Mouse (Mus musculus): Measurements from ENCODE around the gene Rnf217. TPM values are rescaled to one million over a fixed set of nuclear protein-coding genes. Genes with fewer than 3 reads are reported as not detected.

Gene Rnf217
- total RNA-seq, 2 experiments from 2014 or later: 11.5 to 12.9 TPM

DNA sequence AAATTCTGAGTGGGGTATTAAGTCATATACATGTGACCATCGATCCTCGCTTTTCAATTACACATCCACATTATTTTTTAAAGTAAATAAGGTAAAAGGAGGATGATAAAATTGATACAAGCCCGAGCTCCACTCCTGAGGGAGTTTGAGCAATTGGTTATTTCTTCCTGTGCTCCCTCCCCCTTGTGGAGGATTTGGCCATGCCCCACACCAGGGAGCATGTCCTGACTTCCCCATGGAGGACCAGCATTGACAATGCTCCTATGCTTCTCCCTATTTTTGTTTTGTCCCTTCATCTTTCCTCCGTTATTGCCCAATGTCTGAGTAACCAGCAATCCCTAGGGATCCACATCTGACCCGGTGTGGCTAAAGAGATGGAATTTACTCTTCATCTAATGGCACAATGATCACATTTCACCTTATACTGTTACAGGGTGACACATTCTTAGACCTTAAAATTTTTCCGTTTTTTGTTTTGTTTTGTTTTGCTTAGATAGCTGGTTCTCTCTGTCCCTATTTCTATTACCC lies 53.5 kb downstream of the Rnf217 start:
- DNase-seq (ENCODE audit: low spot score in 2 of 2): no peak

DNA sequence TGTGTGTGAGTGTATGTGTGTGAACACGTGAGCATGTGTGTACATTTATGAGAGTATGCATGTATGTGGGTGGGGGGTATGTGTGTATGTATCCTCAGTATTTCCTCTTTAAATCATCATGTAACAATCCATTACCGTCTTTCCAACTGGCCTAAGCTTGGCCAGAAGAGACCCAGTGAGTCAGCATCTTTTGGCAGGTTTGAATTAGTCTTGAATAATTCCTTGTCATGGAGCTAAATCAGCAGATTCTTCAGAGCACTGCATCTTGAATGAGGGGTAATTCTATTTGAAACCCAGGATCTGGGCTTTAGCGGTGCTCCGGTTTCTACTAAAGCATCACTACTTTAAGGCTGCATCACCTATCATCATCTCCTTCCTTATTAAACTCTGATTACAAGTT lies 55.7 kb downstream of the Rnf217 start:
- DNase-seq (ENCODE audit: low spot score in 2 of 2): no peak

DNA sequence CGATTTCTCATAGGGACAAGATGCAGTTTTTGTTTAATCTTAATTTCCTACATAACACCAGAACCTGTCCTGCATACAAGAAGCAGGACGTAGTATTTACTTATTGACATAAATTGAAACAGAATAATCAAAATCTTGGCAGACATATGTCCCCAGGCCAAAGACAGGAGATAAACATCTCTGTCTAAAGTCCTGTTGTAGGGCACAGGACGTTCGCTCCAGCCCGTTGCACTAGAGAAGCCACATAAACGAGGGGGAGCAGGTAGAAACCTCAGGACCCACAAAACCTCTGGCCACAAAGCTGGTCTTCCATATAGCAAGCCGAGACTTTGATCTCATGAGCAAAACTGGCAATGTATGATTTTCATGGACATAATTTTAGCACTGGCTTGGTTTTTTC lies 57.1 kb downstream of the Rnf217 start:
- no peak for DNase-seq (ENCODE audit: low spot score in 2 of 2)

DNA sequence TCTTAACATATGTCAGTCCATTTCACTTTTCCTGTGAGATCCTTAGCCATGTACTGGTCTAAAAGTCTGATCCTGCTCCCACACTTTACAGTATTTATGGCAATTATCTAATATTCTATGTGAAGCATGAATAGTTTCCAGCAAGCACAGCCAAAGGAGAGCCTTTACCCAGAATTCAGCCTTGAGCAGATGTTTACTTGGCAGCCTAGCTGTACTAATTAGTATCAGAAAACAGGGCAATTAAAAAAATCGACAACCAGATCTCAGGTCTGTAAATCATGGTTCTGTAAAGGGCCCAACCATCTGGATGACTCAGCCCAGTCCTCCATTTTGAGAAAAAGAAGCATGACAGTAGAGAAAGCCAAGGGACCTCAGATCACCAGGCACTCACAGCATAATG lies 57.6 kb downstream of the Rnf217 start:
- no peak for DNase-seq (ENCODE audit: low spot score in 2 of 2)

DNA sequence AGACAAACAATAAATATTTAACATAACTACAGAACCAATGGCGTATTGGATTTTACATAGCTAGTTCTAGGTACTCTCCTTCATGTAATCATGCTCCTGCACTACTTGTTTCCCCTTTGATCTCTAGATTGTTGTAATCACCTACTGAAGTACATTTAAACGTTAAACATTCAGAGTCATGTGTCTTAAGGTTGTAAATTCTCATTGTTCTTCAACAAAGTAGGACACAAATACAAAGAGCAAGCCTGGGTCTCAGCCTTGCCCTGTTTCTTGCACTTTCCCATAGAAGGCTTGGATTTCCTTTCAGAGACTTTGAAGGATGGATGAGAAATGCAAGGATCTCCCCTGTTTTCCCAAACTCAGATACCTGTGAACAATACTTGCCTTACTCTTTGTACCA lies 61.8 kb downstream of the Rnf217 start:
- no peak for DNase-seq (ENCODE audit: low spot score in 2 of 2)

DNA sequence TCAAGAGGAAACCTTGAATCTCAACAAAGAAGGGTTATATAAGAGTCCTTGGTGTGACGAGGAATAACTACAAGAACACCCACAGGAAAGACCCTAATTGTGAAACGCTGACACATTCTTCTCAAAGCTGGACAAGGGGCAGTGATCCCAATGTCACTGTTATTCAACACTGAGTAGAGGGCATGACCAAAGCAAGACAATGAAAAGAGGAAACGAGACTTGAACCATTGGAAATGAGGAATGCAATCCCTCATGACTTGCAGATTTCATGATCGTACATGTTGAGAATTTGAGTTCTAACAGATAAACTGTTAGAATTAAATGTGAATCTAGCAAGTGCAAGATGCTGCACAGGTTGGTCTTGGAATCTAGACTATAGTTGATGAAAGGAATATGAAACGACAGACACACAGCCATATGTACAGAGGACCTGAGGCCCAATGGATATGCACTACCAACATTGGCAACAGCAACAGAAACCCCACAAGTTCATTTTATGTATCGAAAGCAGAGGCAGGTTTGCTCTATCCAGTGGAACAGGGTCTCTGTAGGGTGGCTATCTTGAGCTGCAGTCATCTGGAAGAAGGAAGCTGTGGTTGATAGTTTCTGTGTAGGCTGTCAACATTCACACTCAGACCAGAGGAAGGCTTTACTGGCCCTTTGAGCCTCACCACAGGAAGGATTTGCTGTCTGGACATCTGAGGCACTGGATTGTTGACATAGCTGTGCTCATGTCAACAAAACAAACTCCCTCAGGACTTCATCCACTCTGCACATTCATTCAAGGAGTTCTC lies 64.6 kb downstream of the Rnf217 start:
- no peak for DNase-seq (ENCODE audit: low spot score in 2 of 2)

DNA sequence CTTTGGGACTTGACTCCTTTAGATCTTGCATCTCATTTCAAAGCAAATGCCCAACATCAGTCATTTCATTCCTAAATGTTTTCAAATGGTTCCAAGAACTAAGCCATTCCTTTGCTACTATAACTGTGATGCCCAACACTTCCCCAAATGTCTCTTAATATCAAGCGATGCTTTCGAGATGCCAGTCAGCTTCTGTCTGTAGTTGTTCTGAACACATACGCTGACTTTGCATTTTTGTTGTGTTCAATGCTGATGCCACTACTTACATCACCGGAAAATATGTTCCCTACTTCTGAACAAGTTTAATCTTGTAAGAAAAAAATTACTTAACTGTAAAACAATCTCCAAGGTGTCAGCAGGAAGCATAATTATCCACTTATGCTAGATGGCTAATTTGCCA lies 68.5 kb downstream of the Rnf217 start:
- DNase-seq (ENCODE audit: low spot score in 2 of 2): no peak

DNA sequence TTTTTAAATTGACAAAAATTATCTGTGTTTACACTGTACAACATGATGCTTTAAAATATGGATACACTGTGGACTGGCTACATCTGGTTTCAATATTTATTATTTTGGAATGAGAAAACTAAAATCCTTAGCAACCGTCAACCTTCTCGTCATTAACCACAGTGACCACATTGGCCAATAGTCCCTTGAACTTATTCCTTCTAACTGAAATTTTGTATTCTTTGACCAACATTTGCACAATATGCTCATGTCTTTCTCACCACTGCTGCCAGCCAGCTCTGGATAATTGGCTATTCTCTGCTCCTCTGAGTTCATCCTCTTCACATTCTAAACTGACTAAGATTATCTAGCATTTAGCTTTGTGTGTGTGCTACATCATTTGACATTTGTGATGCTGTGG lies 69.6 kb downstream of the Rnf217 start:
- DNase-seq (ENCODE audit: low spot score in 2 of 2): no peak

DNA sequence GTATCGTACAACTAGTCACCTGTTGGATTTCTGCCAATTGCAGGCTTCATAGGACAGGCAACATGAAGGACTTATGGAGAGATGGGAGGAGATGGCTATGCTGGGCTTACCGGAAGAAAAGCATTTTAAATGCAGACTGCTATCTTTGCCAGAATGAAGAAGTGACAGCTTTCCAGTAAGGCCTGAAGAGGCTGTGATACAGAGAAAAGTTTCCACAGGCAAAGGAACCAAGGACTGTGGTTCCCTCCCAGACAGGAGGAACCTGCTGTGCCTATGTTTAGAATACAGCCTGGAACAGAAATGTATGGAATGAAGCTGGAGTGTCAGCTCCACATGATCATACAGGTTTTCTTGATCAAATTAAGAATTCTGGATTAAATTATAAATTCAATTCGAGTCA lies 70.3 kb downstream of the Rnf217 start:
- DNase-seq (ENCODE audit: low spot score in 2 of 2): no peak

DNA sequence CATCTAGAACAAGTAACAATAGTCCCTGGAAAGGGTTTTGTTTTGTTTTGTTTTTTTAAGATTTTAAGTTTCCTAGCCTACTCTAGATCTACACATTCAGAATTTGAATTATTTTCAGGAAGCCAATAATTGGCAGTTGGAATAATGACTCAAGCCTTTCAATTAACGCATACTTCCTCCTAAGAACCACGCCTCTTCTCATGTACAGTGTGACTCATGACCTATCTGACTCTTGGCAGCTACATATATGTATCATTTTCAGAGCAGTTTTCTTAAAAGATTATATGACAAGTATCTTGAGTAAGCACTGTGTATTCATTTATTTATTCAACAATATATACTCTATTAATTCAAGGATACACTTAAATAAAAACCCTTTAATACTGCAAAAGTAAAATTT lies 70.7 kb downstream of the Rnf217 start:
- DNase-seq (ENCODE audit: low spot score in 2 of 2): no peak

DNA sequence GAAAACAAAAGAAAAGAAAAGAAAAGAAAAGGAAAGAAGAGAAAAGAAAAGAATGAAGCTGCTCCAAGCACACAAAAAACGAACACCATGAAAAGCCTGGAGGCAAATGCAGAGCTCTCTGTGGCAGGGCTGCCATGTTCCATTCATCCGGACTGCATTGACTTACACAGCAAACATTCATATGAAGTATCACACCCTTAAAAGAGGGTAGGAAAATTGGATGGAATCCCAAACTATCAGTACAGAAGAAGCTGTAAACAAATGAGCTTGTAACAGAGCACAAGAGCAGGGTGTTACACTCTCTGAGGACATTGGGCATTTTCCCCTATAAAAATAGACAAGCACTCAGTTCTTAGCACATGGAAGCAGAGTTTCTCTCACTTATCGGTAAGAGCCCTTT lies 71.8 kb downstream of the Rnf217 start:
- DNase-seq (ENCODE audit: low spot score in 2 of 2): no peak

DNA sequence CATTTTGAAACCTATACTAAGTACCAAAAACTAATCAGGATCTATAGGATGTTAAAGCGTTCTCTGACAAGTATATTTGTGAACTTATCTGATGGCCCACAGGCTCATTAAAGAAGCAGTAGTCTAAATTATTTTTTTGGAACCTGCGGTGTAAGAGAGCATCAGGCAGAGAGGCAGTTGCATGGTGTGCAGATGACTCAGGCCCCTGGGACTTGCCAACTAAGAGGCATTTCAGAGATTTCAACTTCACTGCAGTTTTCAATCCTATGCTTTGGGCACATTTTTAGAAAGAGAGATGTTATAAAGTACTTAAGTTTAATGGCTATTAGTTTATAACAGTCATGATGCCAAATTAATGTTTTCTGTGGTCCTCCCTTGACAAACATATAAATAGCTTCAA lies 73.9 kb downstream of the Rnf217 start:
- no peak for DNase-seq (ENCODE audit: low spot score in 2 of 2)

DNA sequence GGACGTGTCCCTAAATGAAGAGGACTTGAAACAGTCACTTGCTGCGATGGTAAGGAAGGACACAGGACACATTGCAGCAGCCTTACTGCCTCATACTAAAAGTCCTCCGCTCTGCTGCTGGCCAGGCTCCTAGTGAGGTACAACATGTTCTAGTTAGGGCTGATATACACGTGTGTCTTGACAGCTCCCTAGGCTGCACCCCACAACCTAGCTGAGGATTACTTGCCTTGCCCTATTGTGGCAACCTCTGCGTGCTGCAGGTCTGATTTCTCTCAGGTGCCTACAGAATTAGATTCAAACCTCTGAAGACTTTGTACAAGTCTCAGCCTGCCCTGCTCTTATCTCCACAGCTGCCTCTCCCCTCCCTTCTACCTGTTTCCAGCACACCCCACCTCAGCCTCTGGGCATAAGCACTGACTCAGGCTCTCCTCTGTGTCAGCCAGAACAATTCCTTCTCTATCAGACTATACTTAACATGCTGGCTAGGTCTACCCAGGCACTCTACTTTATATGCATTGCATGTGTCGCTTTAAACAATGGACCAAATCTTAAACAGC lies 75.6 kb downstream of the Rnf217 start:
- DNase-seq (ENCODE audit: low spot score in 2 of 2): no peak

DNA sequence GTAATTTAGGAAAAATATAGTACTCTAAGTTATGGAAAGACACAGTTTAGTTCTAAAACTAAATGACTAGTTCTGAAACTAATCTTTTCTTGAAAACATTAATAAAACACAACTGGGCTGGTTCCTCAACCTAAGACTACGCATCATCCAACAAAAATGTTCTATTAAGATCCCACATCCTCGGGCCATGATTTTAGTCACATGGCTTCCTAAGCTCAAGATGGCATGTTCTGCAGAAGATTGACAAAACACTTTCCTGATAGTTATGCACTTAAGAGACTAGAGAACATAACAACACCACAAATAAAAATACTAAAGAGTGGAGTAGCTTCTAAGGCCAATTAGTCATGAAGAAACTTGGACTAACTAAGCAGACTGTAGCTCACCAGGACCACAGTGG lies 76.2 kb downstream of the Rnf217 start:
- DNase-seq (ENCODE audit: low spot score in 2 of 2): no peak

DNA sequence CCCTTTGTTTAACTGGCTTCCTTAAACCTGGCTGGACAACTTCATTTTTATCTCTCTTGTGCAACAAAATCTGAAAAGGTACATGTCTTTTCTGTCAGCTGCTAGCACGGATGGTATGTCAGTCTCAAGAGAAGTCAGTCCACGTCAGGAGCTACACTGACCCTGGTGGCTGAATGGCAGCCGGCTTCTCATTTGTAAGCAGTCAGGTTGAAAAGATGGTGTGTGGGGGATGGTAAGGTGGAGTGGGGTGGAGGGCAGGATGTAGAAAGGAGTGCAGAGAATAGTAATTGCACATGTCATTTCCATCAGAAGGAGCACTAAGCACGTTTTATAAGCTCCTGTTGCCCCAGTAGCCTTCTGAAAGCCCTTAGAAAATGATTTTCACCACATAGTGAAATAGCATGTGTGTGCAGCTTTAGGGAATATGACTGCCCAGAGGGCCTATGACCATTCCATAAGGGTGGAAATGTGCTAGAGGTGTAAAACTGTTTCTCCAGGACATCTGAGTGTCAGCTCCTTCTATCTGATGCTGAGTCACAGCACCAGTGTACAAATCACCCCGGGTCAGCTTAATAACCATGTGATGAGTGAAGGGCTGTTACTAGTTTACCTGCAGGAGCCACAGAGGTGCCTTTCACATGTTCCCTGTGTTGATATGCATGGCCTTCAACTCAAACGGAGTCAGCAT lies 80.5 kb downstream of the Rnf217 start:
- no peak for DNase-seq (ENCODE audit: low spot score in 2 of 2)

DNA sequence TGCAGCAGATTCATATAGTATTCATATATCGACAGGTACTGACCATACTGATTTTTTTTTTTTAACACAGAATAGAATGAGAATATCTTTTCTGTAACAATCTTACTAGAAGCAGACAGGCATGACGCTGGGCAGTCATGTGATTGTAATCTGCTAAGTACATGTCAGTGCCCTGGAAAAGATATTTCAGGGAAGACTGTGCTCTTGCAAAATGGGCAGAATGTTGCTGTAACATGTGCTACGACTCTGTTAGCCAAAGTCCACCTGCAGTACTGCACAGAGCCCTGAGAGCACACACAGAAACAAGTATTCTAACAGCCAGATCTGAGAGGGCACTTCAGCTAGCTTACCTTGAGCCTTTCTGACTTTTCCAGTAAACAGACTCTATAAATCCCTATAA lies 83.3 kb downstream of the Rnf217 start:
- no peak for DNase-seq (ENCODE audit: low spot score in 2 of 2)

DNA sequence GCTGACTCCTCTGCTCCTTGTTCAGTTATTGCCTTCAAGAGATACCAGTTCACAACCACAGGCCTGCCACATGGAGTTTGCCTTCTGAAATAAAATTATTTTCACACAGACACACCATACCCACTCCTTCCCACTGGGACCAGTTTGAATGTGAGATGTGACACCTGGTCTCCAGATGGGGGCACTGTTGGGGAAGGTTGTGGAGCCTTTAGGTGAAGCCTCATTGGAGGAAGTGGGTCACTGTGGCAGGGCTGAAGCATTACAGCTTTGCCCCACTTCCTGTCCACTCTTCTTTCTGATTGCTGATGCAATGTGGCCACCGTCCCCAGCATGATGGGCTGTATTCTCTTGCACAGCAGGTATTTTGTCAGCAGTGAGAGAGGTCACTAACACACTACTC lies 89.6 kb downstream of the Rnf217 start:
- no peak for DNase-seq (ENCODE audit: low spot score in 2 of 2)

DNA sequence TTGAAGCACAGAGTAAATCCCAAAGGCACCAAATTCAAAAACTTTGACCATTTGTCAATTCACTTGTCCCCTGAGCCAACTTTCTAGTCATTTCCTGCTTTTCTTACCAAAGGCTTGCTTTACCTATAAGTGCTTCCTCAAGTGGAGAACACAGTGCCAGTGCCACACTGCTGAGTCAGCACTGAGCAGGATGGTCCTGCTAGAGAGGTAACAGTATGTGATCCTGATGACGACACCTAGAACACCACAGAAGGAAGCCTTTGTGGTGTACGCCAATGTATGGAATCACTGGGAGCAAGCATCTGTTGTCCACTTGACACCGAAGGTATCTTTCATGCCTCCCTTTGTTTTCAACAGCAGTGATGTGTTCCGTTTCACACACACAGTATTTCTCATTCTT lies 90.8 kb downstream of the Rnf217 start:
- DNase-seq (ENCODE audit: low spot score in 2 of 2): no peak

DNA sequence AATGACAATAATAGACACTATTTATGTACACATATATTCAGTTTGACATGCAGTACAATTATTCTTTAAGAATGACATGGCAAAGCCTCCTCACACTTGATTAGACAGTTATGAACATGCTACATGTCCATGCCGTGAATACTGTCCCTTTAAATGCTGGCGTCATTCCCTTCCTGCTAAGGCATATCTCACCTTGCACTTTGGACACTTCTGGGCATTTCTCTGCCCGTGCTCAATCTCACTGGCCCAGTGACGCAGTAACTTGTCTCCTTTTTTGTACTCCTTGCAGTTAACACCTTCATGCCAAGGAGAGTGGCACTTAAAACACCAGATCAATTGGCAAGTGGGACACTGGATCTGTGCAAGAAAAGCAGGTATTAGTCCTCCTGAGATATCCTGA lies 91.8 kb downstream of the Rnf217 start:
- DNase-seq (ENCODE audit: low spot score in 2 of 2): no peak

DNA sequence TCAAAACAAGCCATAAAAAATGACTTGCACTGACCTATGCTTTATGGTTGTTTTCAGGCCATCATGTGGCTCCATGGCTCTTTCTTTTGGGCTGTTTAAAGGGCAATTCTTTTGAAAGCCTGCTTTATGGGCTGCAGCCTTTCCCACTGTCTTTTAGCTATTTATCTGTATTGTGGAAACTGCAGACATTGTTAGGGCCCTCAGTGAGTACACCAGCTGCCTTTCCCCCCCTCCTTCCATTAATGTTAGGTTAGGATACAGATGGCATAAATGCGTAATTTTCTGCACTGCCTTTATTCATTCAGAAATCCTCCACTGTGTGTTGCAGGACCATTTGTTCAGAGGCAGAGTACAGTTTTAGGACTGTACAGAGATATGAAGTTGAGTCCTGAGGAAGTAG lies 93.1 kb downstream of the Rnf217 start:
- DNase-seq (ENCODE audit: low spot score in 2 of 2): no peak

DNA sequence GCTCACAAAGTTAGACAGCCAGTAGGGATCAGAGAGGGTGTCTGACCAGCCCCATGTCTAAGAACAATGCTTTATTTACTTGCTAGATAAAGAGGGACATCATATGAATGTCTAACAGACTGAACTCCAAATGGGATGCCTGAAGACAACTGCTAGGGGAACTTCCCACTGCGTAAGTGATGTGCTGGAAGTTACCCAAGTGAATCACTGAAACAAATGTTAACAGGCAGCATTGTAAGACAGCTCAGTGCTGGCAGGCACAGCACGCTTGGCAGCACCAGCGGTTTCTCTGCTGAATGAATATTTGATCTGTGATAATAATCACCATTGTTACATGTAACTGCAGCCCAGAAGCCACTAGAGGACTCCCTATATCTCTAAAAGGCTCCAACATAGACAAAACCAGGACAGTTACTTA lies 104.8 kb downstream of the Rnf217 start:
- DNase-seq (ENCODE audit: low spot score in 2 of 2): no peak

DNA sequence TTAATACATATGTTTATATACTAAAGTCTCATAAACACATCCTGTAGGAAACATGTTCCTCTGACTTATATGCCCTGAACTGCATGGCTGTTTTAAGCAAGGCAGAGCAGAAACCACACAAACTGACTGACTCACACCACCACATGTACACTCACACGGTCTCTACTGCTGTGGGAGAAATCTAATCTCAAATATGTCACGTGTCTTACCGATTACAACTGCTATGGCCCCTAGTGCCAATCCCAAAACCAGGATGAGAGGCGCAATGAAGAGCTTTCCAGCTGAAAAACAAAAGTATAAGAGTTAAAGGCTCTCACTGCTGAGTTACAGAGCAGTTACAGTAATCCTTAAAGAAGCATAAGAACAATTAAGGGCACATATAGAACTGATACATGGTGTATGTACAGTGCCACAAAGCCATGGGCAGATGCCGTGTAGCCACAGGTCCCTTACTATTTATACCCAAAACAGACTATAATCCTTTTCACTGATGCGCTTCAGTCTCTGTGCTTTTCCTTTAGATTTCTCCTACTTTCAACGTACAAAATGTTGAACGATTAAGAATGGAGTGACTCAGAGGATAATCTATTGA lies 105.3 kb downstream of the Rnf217 start:
- DNase-seq (ENCODE audit: low spot score in 2 of 2): no peak

Measured in adrenal gland, postnatal 4 days (tissue).